Mouse (Mus musculus): ENCODE measurements around the gene Olfr282. TPM values are rescaled to one million over a fixed set of nuclear protein-coding genes. Genes with fewer than 3 reads are reported as not detected.

Olfr282 gene
- polyA plus RNA-seq, 1 experiment from 2014 or later: not detected

DNA sequence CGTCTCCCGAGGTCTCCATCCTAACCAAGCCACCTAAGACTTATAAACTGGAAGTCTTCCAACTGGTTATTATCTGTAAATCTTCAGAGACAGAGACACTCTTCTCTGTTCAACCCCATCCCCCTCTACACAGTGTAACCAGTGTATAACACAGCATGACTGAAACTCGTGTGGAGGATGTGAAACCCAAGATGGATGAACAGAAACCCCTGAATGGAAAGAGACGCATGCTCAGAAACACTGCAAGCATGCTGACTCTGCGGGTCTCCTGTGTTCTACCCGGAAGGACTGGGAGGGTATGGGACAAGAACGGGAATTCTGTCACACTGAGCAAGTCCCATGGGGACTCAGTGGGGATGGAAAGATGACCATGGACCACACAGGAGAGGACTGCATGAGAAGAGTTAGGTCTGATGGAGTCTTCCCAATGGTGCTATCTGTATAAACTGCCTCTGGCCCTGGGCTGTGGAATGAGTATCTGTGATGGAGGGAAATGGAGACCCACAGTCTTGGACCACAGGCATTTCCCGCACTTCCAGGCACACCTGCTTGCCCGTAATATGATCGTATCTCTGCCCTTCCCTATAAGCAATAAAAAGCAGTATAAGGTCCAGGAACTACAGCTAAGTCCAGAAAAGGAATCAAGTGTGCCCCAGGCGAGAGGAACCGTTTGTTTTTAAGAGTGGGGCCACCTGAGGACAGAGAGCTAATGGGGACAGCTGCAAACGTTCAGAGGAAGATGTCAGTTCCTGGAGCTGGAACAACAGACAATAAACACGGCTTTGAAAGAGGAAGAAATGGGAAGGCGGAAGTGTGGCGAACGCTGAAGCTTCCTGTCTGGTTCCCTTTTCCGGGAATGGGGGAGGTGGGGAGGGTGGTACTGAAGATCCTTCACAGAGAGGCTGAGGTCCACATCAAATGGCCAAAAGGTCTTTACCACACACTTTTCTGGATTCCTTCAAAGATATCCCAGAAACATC, 53.2 kb downstream of the Olfr282 start:
- WGBS: 74% methylated on average over 18 of the region's 18 CpGs
- DNase-seq (ENCODE audit: low spot score) (no peak), ATAC-seq (ENCODE audit: low FRiP score) (no peak)
- no peak overlapping the region for H3K4me2 ChIP-seq (replicated peaks)
- H3K9me3 ChIP-seq (ENCODE audit: control insufficient read depth, low read length): no peaks in the 10 kb centered on the region
- no peak overlapping the region for H3K27ac ChIP-seq
- no peaks in the 10 kb centered on the region for H3K4me1 ChIP-seq (replicated peaks; ENCODE audit: control insufficient read depth, insufficient read depth, low read length)
- no peaks in the 10 kb centered on the region for H3K36me3 ChIP-seq (replicated peaks; ENCODE audit: control insufficient read depth, insufficient read depth)
- H3K27me3 ChIP-seq (ENCODE audit: control insufficient read depth, insufficient read depth, low read length): no peaks in the 10 kb centered on the region
- H3K9ac ChIP-seq: no peak overlapping the region
- H3K4me3 ChIP-seq (replicated peaks; ENCODE audit: low read length): no peak overlapping the region

DNA sequence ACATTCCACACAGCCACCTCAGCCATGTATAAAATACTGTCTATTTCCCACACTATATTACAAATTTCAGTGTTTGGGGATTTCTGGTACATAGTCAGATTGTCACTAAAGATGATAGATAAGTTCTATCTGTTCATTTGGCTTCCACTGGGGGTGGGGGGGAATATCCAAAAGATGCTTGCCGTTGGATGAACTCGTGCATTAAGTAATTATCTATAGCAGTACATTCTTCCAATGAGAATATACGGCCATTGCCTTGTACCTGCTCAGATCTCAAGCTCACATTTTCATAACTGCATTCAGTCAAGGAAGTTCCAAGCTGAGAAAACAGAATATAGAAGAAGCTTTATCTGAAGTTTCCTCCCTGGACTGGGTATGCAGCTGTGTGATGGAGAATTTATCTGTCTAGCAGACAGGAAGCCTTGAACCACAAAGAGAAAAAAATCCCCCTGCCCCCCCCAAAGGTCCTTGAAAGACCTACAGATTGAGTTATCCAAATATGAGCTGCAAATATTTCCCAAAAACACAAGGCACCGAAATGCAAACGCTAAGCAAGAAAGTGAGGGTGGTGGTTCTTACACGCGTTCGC, 55.5 kb downstream of the Olfr282 start:
- no peak for DNase-seq (ENCODE audit: low spot score)
- Histone ChIP-seq H3K4me2 (replicated peaks) (no peak overlapping the region), H3K9me3 (ENCODE audit: control insufficient read depth, low read length) (no peaks in the 10 kb centered on the region), H3K36me3 (replicated peaks; ENCODE audit: control insufficient read depth, insufficient read depth) (no peaks in the 10 kb centered on the region), H3K27ac (no peak overlapping the region), H3K4me1 (replicated peaks; ENCODE audit: control insufficient read depth, insufficient read depth, low read length) (no peaks in the 10 kb centered on the region), H3K27me3 (ENCODE audit: control insufficient read depth, insufficient read depth, low read length) (no peaks in the 10 kb centered on the region), H3K4me3 (replicated peaks; ENCODE audit: low read length) (no peak overlapping the region), H3K9ac (no peak overlapping the region)
- ATAC-seq (ENCODE audit: low FRiP score): no peak
- 95% methylated on average over 8 of the region's 8 CpGs for WGBS

Other genes starting within 250 kb of the Olfr282 start
- gene Olfr288, start 235.7 kb upstream of the Olfr282 start, polyA plus RNA-seq (2014; fragmentation: Nextera tagmentation; extraction: Ambion mirVana): not detected in 2 replicates
- not detected in 2 replicates for gene Gm44579, start 210.2 kb upstream of the Olfr282 start, polyA plus RNA-seq (2014; fragmentation: Nextera tagmentation; extraction: Ambion mirVana)
- 0.17 TPM in 1 of 2 replicates, not detected in the other for gene Olfr287, start 210.2 kb upstream of the Olfr282 start, polyA plus RNA-seq (2014; fragmentation: Nextera tagmentation; extraction: Ambion mirVana)
- not detected in 2 replicates for gene Olfr286, start 196.8 kb upstream of the Olfr282 start, polyA plus RNA-seq (2014; fragmentation: Nextera tagmentation; extraction: Ambion mirVana)
- gene H1fnt, start 173.9 kb upstream of the Olfr282 start, polyA plus RNA-seq (2014; fragmentation: Nextera tagmentation; extraction: Ambion mirVana): not detected in 2 replicates
- 12.2 and 14.5 TPM in 2 replicates for gene Zfp641, start 135.1 kb upstream of the Olfr282 start, polyA plus RNA-seq (2014; fragmentation: Nextera tagmentation; extraction: Ambion mirVana)
- not detected in 2 replicates for gene Olfr285, start 113.9 kb upstream of the Olfr282 start, polyA plus RNA-seq (2014; fragmentation: Nextera tagmentation; extraction: Ambion mirVana)
- gene Olfr284, start 90.2 kb upstream of the Olfr282 start, polyA plus RNA-seq (2014; fragmentation: Nextera tagmentation; extraction: Ambion mirVana): not detected in 2 replicates
- not detected in 2 replicates for gene Olfr283, start 50.3 kb upstream of the Olfr282 start, polyA plus RNA-seq (2014; fragmentation: Nextera tagmentation; extraction: Ambion mirVana)
- not detected in 2 replicates for gene Olfr281, start 21.4 kb downstream of the Olfr282 start, polyA plus RNA-seq (2014; fragmentation: Nextera tagmentation; extraction: Ambion mirVana)
- not detected in 2 replicates for gene OR5BS1P, start 38.7 kb downstream of the Olfr282 start, polyA plus RNA-seq (2014; fragmentation: Nextera tagmentation; extraction: Ambion mirVana)
- gene Lalba, start 51.5 kb downstream of the Olfr282 start, polyA plus RNA-seq (2014; fragmentation: Nextera tagmentation; extraction: Ambion mirVana): not detected in 2 replicates
- not detected in 2 replicates for gene Olfr279, start 61.2 kb downstream of the Olfr282 start, polyA plus RNA-seq (2014; fragmentation: Nextera tagmentation; extraction: Ambion mirVana)
- 99.5 and 100 TPM in 2 replicates for gene Kansl2, start 103.0 kb downstream of the Olfr282 start, polyA plus RNA-seq (2014; fragmentation: Nextera tagmentation; extraction: Ambion mirVana)
- 59.8 and 65.1 TPM in 2 replicates for gene Ccnt1, start 139.7 kb downstream of the Olfr282 start, polyA plus RNA-seq (2014; fragmentation: Nextera tagmentation; extraction: Ambion mirVana)
- not detected in 2 replicates for gene 4930415O20Rik, start 139.8 kb downstream of the Olfr282 start, polyA plus RNA-seq (2014; fragmentation: Nextera tagmentation; extraction: Ambion mirVana)
- 8.4 and 11.0 TPM in 2 replicates for gene Adcy6, start 178.9 kb downstream of the Olfr282 start, polyA plus RNA-seq (2014; fragmentation: Nextera tagmentation; extraction: Ambion mirVana)
- gene Cacnb3, start 199.6 kb downstream of the Olfr282 start, polyA plus RNA-seq (2014; fragmentation: Nextera tagmentation; extraction: Ambion mirVana): 98.3 and 101 TPM in 2 replicates
- gene Ddx23, start 231.7 kb downstream of the Olfr282 start, polyA plus RNA-seq (2014; fragmentation: Nextera tagmentation; extraction: Ambion mirVana): 22.5 and 24.2 TPM in 2 replicates
- 6.0 and 6.1 TPM in 2 replicates for gene Rnd1, start 246.2 kb downstream of the Olfr282 start, polyA plus RNA-seq (2014; fragmentation: Nextera tagmentation; extraction: Ambion mirVana)